Mouse (Mus musculus) midbrain, embryonic 11.5 days (tissue): ENCODE measurements at regions not wholly inside any gene's neighbourhood (a gene's known extent, or its start where the extent isn't known, plus 50 kb on each side); places are given as distances from the start of the nearest gene placed in this dataset.

ENCODE experiments used
- ATAC-seq: fragments of 200-750 bp; cut with Nextera tagmentation; 2 replicates; pipeline ENCODE4 v1.8.0; 2017; ENCODE audit warnings: moderate TSS enrichment, moderate library complexity; ENCODE audit not compliant: low FRiP score
- DNase-seq: peaks from one replicate; pipeline ENCODE4 v3.0.0; 2015; ENCODE audit warnings: low spot score; ENCODE audit errors: missing footprints
- H3K27ac ChIP-seq: fragments of 300-500 bp; sonication (generic); 2 replicates; pipeline ENCODE4 v1.5.1; 2014; ENCODE audit warnings: low read depth, low read length
- H3K27me3 ChIP-seq: fragments of 300-500 bp; sonication (generic); 2 replicates; pipeline ENCODE4 v1.6.1; 2014; ENCODE audit warnings: mild to moderate bottlenecking, low read length, moderate library complexity, mixed read lengths; ENCODE audit not compliant: control insufficient read depth, insufficient read depth
- H3K36me3 ChIP-seq: fragments of 300-500 bp; sonication (generic); 2 replicates; pipeline ENCODE4 v1.6.1; 2014; ENCODE audit warnings: mild to moderate bottlenecking, low read length, moderate library complexity, mixed read lengths; ENCODE audit not compliant: control insufficient read depth, insufficient read depth
- H3K4me1 ChIP-seq: fragments of 300-500 bp; sonication (generic); 2 replicates; pipeline ENCODE4 v1.6.1; 2014; ENCODE audit warnings: low read length; ENCODE audit not compliant: control insufficient read depth, insufficient read depth
- H3K4me2 ChIP-seq: fragments of 300-500 bp; sonication (generic); 2 replicates; pipeline ENCODE4 v1.6.1; 2014; ENCODE audit warnings: mild to moderate bottlenecking, moderate library complexity
- H3K4me3 ChIP-seq: fragments of 300-500 bp; sonication (generic); 2 replicates; pipeline ENCODE4 v1.5.1; 2014; ENCODE audit warnings: low read depth, low read length
- H3K9ac ChIP-seq: fragments of 300-500 bp; sonication (generic); 2 replicates; pipeline ENCODE4 v1.6.1; 2014; ENCODE audit warnings: low read length
- H3K9me3 ChIP-seq: fragments of 300-500 bp; sonication (generic); 2 replicates; pipeline ENCODE4 v1.6.1; 2016; ENCODE audit warnings: low read length; ENCODE audit not compliant: control insufficient read depth
- WGBS: fragments of 180-500 bp; shearing (Covaris S2); extraction: QIAGEN DNeasy Blood & Tissue Kit; methylation state at CpG from one replicate; pipeline ENCODE4 v1.1.7; 2014; 5-methylcytosine and 5-hydroxymethylcytosine counted together

GRCm38 (mm10) chr7:118303921-118304320 is 60.5 kb upstream of the Smg1 start:
- Histone ChIP-seq H3K4me3 (no peak overlapping the region), H3K4me2 (no peak overlapping the region)
- WGBS = 89% methylated on average over 6 of the region's 6 CpGs

GRCm38 (mm10) chr7:118300678-118301342 is 57.3 kb upstream of the Smg1 start:
- peaks cover 3% of the 10 kb centered on the region; the same call in 1 of the 2 replicates for H3K4me1 ChIP-seq
- H3K4me2 ChIP-seq = no peak overlapping the region
- 74% methylated on average over 7 of the region's 7 CpGs for WGBS
- no peaks in the 10 kb centered on the region for H3K36me3 ChIP-seq
- ATAC-seq (no peak), DNase-seq (no peak)
- H3K27me3 ChIP-seq = no peaks in the 10 kb centered on the region
- no peak overlapping the region for H3K27ac ChIP-seq
- H3K4me3 ChIP-seq = no peak overlapping the region
- H3K9me3 ChIP-seq = no peaks in the 10 kb centered on the region
- no peak overlapping the region for H3K9ac ChIP-seq

More at GRCm38 (mm10) chr7:118303921-118304320, 60.5 kb upstream of the Smg1 start:
- H3K36me3 ChIP-seq = no peaks in the 10 kb centered on the region
- H3K9me3 ChIP-seq = no peaks in the 10 kb centered on the region
- H3K27ac ChIP-seq = no peak overlapping the region
- H3K9ac ChIP-seq = no peak overlapping the region
- no peak for ATAC-seq
- H3K4me1 ChIP-seq = no peaks in the 10 kb centered on the region
- DNase-seq = no peak
- no peaks in the 10 kb centered on the region for H3K27me3 ChIP-seq

GRCm38 (mm10) chr7:118297613-118298012 is 54.1 kb upstream of the Smg1 start:
- H3K4me2 ChIP-seq = peak overlapping the region; percentile 30; the same call in 1 of the 2 replicates
- DNase-seq = peak; percentile 98
- H3K4me3 ChIP-seq = no peak overlapping the region
- 2% methylated on average over 13 of the region's 13 CpGs for WGBS
- H3K4me1 ChIP-seq = peaks cover 3% of the 10 kb centered on the region; the same call in 1 of the 2 replicates
- peaks cover 5% of the 10 kb centered on the region; the same call in 1 of the 2 replicates for H3K9me3 ChIP-seq
- ATAC-seq = peak; percentile 81
- H3K27ac ChIP-seq = no peak overlapping the region
- no peaks in the 10 kb centered on the region for H3K36me3 ChIP-seq
- H3K27me3 ChIP-seq = no peaks in the 10 kb centered on the region
- peak overlapping the region; percentile 40 for H3K9ac ChIP-seq

DNA sequence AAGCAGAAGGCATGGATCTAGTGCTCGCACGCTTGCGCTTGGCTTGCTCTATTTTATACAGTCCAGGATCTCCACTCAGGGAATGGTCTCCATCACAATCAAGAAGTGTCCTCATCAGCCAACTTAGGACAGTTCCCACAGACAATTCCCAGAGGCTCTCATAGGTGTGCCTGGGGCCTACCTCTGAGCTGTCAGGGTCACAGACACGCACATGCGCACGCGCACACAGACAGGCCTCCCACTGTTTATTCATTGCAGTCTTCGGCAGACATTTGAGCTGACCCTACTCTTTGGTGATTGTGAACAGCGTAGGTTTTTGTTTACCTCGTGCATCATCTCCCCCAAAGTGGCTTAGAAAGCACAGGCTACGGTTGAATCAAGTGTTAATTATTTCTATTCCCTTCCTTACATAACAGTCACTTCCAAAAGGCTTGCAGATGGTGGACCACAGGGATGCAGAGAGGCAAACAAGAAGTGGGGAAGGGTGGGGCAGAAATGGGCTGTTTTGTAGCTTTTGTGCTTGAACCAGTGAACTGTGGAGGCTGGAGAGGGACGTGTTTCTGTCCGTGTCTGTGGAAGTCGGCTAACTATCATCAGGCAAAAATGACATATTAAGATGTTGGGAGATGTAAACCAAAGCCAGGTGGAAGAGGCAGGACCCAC is 53.5 kb upstream of the Smg1 start:
- Histone ChIP-seq H3K4me2 (peak overlapping the region; percentile 30), H3K9ac (peak overlapping the region; percentile 40), H3K4me3 (no peak overlapping the region), H3K4me1 (peaks cover 3% of the 10 kb centered on the region; the same call in 1 of the 2 replicates), H3K36me3 (no peaks in the 10 kb centered on the region), H3K27ac (no peak overlapping the region), H3K9me3 (peaks cover 5% of the 10 kb centered on the region; the same call in 1 of the 2 replicates), H3K27me3 (no peaks in the 10 kb centered on the region)
- DNase-seq (peak; percentile 87), ATAC-seq (peak; percentile 31; the same call in 1 of the 2 replicates)
- WGBS = 59% methylated on average over 14 of the region's 14 CpGs

DNA sequence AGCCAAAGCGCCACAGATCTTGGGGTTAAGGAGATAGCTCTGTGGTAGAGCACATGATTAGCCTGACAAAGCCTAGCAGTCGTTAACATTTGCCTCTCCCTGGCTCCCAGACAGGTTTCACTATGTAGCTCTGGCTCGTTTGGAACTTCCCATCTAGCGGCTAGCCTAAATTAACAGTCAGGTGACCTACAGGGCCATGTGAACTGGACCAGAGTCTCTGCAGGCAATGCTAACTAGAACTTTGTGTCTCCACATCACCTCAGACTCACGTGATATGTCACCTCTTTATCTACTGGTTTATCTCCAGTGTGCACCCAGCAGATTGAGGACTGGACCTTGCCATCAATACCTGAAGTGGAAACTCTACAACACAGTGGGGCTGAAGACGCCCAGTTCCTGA is 52.4 kb upstream of the Smg1 start:
- no peak for DNase-seq
- Histone ChIP-seq H3K27ac (no peak overlapping the region), H3K4me3 (no peak overlapping the region), H3K27me3 (no peaks in the 10 kb centered on the region), H3K36me3 (no peaks in the 10 kb centered on the region), H3K4me2 (no peak overlapping the region), H3K9me3 (peaks cover 5% of the 10 kb centered on the region; the same call in 1 of the 2 replicates), H3K9ac (no peak overlapping the region), H3K4me1 (peaks cover 3% of the 10 kb centered on the region; the same call in 1 of the 2 replicates)
- ATAC-seq = no peak
- WGBS = 76% methylated on average over 6 of the region's 6 CpGs

- DNase-seq = no peak
- no peak for ATAC-seq
- WGBS = 80% methylated on average over 11 of the region's 11 CpGs
Observed at GRCm38 (mm10) chr7:118295275-118295674, 51.8 kb upstream of the Smg1 start.

GRCm38 (mm10) chr7:118294637-118295036 is 51.2 kb upstream of the Smg1 start:
- Histone ChIP-seq H3K9ac (no peak overlapping the region), H3K4me1 (peaks cover 3% of the 10 kb centered on the region; the same call in 1 of the 2 replicates), H3K4me2 (no peak overlapping the region), H3K27me3 (no peaks in the 10 kb centered on the region), H3K4me3 (no peak overlapping the region), H3K36me3 (no peaks in the 10 kb centered on the region), H3K9me3 (peaks cover 5% of the 10 kb centered on the region; the same call in 1 of the 2 replicates), H3K27ac (no peak overlapping the region)
- no peak for DNase-seq
- ATAC-seq = no peak
- 91% methylated on average over 12 of the region's 12 CpGs for WGBS

More at GRCm38 (mm10) chr7:118295275-118295674, 51.8 kb upstream of the Smg1 start:
- Histone ChIP-seq H3K9me3 (peaks cover 5% of the 10 kb centered on the region; the same call in 1 of the 2 replicates), H3K27ac (no peak overlapping the region), H3K36me3 (no peaks in the 10 kb centered on the region), H3K9ac (no peak overlapping the region), H3K4me1 (peaks cover 3% of the 10 kb centered on the region; the same call in 1 of the 2 replicates), H3K4me2 (no peak overlapping the region), H3K4me3 (no peak overlapping the region), H3K27me3 (no peaks in the 10 kb centered on the region)
